Mouse (Mus musculus): ENCODE measurements at regions not wholly inside any gene's neighbourhood (a gene's known extent, or its start where the extent isn't known, plus 50 kb on each side); places are given as distances from the start of the nearest gene placed in this dataset.
A peak's percentile ranks its signal among the peaks of the same experiment; 100 is the strongest.

DNA sequence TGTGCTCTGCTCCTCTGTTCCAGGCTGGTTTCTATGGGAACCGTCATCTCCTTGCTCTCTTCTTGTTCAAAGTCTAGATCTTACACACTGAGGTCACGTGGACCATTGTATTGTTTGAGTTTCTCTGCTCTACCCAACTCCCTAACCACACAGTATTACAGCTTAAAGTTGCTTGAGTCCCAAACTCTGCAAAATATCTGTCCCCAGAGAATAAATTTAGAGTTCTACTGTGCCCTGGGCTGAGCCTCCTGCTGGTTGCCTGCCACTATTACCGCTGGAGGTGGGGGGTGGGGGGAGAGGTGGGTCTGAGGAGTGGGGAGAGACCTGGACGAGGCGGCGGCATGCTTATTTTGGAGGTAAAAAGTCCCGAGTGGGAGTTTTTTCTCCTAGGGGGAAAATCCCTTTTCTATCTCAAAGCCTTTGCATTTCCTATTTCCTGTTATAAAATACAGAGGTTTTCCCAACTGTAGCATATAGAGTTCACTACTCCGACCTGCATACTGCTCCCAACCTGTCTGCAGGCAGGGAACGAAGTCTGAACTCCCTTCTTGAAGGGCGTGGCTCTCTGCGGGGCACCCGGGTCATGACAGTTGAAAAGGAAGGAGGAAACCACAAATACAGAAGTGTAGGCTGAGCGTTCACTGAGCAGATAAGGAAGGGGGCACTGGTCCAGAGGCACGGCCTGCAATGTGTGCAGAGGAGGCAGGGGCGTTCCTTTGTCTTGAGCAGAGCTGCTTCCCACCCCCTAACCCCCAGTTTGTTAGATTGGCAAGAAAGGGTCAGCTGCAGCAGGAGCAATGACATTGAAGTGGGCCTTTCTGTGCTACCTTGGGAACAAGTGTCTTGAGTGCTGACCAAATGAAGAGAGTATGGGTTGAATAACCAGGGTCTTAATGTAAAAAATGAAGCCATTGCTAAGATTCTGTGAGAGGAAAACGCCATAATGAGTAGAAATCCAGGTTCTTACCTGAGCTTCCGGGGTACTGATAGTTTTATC is 188.7 kb downstream of the Akap7 start:
- peak; percentile 17 to 43 for DNase-seq

DNA sequence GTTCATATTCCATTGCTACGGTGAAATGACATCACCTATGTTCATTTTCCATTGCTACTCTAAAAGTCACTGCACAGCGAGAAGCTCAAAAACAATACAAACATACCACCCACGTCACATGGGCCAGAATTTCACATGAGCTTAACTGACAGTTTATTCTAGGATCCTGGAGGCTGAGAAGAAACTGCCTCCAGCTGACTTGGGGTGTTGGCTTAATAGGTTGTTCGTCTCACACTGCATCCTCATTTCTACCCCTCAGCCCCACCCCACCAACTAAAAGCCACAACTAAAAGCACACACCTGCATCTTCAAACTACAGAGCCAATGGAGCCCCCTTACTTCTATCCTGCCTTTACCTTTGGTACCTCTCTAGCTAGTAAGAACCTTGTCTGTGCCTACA is 187.0 kb upstream of the Arg1 start:
- DNase-seq: no peak

DNA sequence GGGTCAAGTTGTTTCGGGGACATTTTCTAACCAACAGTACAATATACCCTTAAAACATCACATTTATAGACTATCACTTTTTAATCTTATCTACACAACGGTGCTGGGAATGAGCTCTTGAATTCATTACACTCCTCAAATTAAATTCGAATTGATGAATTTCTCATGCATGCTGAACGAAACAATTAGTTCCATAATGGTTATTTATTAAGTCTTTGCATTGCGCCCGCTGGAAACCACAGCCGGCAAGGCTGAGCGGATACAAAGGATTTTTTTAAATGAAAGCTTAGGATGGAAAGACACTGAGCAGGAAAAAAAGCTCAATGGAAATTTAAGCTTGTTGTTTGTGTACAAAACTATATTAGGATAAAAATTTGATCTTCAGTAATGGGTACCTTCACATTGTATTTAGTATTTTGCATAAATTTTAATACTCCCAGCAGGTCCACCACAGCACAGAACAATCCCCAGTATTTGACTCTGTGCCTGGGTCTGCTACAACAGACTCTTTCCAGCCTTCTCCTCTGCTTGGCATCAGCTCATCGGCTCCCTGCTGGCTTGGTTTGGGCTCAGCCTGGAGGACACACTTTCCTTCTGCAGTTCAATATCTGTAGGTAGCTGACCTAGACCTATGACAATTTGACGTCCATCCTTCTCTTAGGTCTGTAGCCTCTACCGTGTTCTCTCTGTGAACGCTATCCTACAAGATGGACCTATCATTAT is 185.3 kb upstream of the Arg1 start:
- no peak for DNase-seq

DNA sequence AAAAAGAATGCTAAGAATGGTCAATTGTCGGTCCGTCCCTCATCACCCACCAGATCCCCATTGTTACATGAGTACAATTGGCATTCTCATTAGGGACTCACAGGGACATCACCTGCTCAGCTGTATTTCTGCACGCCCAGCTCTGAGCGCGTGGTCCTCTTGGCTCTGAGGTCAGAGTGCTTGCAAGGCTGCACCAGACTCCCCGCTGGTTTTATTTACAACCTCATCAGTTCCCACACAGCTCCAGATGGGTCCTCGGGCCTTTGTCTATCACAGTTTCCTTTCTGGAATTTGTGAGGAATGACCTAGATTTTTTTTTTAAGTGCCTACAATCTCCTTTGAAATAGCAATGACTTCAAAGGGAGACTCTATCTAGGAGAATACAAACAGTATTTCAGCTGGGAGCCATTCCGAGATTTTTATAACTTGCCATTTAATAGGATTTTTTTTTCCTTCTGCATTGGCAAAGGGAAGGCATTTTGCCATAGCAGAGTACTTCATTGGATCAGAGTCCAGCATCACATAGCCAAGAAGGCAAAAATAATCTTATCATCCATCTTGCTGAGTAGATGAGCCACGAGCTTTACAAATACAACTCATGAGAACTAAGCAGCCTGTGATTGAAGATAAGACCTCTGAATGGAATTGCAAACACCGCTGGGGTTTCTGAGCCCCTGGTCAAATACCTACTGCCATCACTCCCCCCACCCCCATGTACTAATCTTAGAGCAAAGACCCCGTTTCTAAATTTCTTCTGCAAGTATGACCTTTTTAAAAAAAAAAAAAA is 184.5 kb upstream of the Arg1 start:
- DNase-seq: no peak

DNA sequence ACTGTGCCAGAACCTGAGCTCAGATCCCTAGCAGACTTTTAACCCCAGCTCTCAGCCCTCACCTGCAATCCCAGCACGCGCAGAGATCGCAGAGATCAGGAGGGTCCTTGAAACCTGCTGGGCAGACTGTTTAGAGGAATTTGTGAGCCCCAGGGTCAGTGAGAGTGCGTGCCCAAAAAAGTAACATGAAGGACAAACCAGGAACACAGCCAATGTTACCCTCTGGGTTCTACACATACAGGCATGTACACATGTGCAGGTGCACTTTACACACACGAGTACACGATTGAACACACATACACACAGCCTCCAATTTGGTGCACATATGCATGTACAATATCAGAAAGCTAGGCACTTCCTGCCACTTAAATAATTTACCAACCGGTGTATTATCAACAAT is 183.9 kb upstream of the Arg1 start:
- DNase-seq: no peak

DNA sequence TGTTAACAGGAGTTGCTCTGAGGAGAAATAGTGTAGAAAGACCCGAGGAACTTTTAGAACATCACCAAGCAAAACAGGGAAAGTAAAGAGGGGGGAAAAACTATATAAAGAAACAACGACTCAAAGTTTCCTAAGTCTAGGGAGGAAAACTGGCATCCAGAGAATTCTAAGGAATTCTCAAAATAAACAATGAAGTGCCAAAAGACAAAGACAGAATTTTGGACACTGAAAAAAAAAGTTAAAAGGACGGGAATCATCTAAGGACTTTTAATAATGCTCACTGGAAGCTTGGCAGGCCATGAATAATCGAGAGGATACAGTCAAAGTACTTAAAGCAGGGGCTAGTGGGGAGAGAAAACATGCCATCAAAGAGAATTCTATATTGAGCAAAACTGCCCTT is 170.8 kb upstream of the Arg1 start:
- DNase-seq: no peak

DNA sequence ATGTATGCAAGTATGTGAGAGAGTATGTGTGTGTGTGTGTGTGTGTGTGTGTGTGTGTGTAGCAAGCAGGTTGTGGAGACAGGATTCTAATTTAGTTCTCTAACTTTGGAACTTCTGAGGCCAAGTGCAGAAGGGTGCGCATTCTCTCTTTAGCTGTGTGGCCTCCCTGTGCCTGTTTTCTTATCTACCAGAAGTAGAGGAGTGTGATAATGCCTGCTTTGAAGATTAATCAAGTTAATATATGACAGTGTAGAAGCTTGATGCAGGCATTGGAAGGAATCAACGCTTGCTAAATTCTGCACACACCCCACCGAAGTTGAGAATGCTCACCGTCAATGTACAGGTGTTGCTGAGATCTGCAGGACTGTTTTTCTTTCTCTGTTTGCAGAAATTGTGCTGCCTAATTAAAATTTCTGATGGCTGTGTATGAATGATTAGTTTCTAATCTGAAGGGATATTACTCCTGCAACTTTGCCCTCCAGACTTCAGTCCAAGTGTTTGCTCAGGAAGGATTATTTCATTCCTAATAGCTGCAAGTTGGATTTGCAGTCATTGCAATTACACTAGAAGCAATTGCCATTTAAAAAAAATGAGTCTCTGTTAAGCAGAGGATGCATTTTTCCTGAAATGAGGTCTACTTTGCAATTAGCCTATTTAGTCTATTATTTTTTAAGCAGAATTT is 162.6 kb upstream of the Arg1 start:
- DNase-seq: no peak

DNA sequence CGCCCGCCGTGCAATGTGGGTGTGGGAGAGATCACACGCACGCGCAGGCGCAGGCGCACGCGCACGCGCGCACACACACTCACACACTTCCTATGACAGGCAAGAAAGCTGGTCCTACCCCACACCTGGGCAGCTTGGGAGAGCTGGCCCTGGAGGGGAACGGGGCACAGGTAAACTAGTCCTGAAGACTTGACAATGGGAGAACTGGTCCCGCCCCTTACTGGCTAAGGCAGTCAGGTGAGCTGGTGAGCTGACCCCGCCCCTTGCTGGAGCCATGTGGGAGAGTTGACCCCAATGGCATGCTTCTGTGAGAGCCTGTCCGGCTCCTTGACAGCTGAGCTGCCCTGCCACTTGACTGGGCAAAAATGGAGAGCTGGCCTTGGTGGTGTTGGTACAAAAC is 159.5 kb upstream of the Arg1 start:
- DNase-seq: no peak

DNA sequence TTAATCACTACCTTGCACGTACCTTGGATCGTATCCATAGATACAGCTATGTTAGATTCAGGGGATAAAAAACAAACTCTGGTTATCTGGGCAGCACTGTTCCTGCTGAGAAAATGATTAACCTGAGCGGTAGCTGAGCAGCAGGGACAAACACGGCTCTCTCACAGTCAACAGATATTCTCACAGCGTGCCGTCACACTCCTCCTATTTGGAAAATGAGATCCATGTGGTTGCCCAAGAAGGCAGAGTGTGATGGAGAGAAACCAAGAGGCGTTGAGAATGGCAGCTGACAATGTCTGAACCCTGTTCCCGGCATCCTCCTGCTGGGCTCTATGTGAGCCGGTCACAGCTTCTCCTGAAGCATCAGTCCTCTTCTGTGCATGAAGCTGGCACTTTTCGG is 155.6 kb upstream of the Arg1 start:
- no peak for DNase-seq

DNA sequence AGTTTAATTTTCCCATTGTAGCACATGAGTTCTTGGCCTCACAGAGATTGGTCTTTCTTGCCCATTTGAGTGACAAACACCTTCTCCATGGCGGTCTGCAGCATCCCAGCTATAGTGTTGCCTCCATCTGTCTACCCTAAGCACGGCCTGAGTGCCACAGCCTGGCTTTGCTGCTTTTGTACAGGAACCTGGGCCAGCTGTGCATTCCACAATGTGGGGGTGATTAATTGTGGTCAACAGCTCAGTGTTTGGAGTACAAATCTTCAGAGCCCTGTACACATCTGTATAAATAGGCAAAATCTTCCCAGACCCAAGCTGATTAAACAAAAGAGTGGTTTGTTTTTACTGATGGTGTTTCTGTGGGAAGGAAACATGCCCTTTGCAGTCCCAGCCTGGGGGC is 145.3 kb upstream of the Arg1 start:
- DNase-seq: no peak

DNA sequence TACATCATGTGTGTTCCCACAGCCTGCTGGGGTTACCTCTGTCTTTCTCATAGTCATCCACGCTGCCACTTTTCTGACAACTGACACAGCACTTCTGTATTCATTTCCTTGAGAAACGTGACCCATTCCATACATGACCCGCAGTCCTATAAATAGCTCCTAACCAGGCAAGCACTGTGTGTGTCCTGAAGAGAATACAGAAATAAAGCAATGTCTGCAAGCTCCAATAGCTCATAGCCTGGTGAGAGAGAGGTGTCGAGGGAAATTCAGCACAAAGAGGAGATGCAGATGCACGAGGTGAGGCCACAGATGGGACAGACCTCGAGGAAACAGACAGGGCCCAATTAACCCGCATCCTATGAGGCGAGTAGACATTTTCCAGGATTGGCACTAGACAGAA is 141.0 kb upstream of the Arg1 start:
- no peak for DNase-seq

DNA sequence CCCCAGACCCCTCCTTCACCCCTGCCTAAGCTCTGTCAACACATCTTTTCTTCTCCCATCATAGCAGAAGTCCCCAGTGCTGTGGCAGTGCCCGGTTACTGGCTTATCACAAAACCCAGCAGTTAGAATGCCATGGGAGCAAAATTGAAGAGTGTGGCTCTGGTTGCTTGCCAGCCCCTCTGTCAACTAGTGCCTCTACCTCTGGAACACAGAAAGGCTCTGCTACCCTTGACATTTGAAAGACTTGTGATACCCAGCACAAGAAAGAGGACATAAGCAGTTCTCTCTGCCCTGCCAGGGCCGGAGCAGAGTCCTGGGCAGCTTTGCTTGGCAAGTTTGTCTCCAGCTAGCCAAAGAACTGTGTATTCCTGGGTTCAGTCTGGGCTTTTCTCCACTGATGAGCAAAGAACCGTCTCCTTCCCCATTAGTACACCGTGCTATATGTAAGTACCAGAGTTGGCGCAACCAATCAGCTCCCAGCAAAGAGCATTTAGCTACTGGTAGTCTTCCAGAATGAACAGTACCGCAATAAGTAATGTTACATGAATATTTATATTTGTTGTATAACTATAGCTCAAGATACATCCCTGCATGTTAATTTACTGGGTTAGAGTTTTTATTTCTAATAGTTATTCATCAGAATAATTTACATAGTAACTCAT is 137.5 kb upstream of the Arg1 start:
- peak in 1 of 2 experiments; percentile 6 for DNase-seq

DNA sequence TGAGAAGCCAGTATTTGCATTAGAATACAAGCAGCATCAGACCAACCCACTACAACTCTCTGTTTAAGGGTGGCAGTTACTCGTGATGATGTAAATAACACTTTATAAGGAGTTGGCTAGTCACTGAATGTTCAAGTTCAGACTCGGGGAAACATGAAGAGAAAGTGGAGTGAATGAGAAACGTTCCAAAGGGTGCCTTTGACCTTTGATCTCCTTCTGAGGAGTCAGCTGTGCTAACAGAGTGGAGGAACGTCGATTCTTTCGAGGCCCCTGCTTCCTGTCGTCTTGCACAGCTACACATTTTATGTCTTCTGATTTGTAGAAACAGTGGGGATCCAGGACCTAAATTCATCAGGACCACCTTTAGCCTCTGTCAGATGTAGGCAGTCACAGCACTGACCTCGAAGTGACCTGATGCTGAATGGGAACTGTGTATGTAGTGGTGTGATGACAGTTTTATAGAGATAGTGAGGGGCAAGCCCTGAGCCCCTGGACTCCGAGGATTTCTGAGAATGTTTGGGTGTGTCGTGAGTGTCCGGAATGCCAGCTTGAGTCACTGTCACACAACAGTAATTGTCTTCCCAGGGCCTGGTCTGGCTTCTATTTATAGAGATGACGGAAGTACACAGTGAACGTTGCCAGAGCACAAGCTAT is 134.2 kb upstream of the Arg1 start:
- DNase-seq: peak in 1 of 2 experiments; percentile 12

DNA sequence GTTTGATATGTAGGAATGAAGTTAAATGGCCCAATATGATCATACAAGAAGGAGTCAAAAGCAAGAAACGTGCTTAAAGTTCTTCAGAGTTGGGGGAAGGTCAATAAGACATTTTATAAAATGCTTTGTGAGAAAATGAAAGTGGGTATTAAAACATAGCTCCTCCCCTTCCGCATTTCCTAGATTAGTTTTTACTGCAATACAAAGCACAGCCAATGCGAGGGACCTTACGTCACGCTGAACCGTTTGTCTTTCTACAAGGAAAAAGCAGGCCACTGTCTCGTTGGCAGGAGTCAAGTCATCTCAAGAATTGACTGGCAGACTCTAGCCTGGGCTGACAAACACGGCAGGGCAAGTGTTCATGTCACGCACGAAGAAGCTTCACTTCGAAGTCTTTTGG is 131.4 kb upstream of the Arg1 start:
- DNase-seq: no peak

DNA sequence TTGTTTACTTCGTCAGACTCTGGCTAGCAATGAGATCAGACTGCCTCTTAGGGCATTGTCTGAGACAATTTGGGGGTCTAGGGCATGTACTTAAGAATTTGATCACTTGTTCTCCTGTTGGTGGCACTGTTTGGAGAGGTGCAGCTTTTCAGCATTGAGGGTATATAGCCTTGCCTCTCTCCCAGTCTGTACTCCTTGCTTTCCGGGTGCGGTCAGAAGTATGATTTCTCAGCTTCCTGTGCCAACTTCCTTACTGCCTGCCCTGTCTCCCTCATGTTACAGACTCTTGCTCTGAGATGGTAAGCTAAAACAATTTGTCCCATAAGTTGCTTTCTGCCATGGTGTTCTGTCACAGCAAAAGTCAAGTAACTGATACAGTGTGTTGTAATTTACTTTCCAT is 124.7 kb upstream of the Arg1 start:
- DNase-seq: no peak

DNA sequence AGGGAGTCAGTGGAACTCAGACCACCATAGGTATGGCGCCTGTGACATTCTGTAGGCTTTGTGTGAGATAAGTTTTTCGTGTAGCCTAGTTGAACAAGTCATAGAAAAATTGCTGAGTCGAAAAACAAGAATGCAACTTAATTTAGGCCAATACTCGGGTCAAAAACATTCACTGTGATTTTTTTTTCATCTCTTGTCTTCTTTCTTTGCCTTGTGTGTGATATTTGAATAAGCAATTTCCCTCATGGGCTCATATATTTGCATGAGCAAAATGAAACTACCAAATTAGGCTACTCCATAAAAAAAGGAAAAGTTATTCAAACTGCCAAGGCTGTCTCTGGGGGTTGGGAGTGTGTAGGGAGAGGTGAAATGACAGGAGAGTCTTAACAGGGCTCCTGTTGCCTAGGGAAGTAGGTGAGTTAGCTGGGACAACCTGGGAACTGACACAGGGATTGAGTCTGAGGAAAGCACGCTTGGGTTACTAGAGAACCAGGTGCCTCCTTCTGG is 124.1 kb upstream of the Arg1 start:
- no peak for DNase-seq

DNA sequence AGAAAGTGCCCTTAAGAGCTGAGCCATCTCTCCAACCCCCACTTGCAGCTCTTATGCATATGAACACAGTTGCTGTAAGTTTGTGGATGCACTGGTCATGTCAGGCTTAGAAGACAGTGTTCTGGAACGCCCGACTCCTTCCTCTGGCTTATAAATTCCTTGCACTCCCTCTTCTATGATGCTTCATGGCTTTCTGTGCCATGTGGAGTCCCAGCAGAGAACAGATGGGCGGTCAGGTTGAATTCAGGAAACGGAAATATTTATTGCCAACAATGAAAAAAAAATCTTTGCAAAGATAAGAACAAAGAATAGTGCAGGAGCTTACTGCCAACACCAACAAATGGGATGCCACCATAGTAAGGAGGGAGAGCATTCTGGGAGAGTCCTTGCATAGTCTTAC is 113.9 kb upstream of the Arg1 start:
- no peak for DNase-seq

DNA sequence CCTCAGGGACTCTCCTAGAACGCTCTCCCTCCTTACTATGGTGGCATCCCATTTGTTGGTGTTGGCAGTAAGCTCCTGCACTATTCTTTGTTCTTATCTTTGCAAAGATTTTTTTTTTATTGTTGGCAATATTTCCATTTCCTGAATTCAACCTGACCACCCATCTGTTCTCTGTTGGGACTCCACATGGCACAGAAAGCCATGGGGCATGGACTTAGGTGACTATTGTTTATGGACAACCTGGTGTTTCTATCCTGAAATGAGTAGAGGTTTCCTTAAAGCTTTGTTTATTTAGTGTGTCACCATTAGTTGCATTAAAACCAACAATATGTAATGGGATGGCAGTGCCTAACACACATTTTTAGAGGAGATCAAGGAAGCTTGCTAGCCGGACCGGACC is 112.6 kb upstream of the Arg1 start:
- no peak for DNase-seq

DNA sequence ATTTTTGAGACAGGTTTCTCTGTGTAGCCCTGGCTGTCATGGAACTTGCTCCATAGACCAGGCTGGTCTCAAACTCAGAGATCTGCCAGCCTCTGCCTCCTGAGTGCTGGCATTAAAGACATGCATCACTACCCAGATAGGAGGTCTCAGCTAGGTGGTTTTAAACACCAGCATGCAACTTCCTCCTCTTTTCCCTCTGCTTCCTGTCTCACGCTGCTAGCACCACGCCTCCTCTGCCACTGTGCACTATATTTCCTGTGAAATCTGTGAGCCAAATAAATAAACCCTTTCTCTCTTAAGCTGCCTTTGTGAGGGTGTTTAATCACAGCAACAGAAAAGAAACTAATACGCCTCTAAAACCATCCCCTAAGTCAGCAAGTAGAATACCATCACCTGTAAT is 109.6 kb upstream of the Arg1 start:
- DNase-seq: no peak

DNA sequence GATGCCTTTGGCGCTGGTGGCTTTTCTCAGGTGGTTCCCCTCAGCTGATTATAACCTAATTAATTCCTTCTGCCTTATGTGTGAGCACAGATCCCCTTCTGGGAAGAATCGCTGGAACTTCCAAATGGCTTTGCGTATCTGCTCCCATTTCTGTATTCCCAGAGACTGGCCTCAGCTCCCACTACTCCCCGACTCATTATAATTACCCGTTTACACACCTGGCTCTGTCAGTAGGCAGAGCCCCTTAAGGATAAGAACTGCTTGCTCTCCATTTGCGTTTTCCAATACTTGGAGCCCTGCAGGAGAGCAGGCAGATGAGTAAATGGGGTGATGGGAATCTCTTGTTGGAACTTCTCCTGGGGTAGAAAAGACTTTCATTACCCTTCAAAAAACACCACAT is 108.1 kb upstream of the Arg1 start:
- DNase-seq: no peak

DNA sequence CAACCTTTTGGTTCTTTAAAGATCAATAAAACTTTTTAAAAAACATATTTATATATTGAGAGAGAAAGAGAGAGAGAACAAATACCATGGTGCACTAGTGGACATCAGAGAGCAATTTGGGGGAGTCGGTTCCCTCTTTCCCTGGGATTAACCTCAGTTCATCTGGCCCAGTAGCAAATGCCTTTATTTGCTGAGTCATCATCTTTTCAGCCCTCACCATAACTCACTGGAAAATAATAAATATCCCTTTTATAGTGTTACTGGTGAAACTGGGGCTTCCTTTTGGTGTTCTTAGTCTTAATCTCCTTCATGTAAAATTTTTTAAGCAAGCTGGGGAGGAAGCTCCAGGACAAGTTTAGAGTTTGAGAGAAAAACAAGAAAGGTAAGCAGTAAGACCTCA is 105.3 kb upstream of the Arg1 start:
- DNase-seq: no peak

Measured in heart, adult 18-20 months (tissue).